Mouse (Mus musculus) embryonic facial prominence, embryonic 11.5 days (tissue): ENCODE measurements at regions not wholly inside any gene's neighbourhood (a gene's known extent, or its start where the extent isn't known, plus 50 kb on each side); places are given as distances from the start of the nearest gene placed in this dataset.

ENCODE experiments used
- ATAC-seq: fragments of 200-750 bp; cut with Nextera tagmentation; replicated peaks from 2 replicates; pipeline ENCODE4 v1.8.0; 2017; ENCODE audit warnings: low read depth; ENCODE audit not compliant: insufficient number of reproducible peaks, low FRiP score, low TSS enrichment
- DNase-seq: peaks from one replicate; pipeline ENCODE4 v3.0.0-alpha.2; 2015; ENCODE audit warnings: low spot score
- H3K27ac ChIP-seq: fragments of 300-500 bp; sonication (generic); replicated peaks from 2 replicates; pipeline ENCODE4 v1.5.1; 2014; ENCODE audit warnings: mild to moderate bottlenecking, low read depth, low read length, control low read depth
- H3K27me3 ChIP-seq: fragments of 300-500 bp; sonication (generic); 2 replicates; pipeline ENCODE4 v1.6.1; 2014; ENCODE audit warnings: mild to moderate bottlenecking, low read length, moderate library complexity, mixed read lengths; ENCODE audit not compliant: control insufficient read depth, insufficient read depth
- H3K36me3 ChIP-seq: fragments of 300-500 bp; sonication (generic); replicated peaks from 2 replicates; pipeline ENCODE4 v1.6.1; 2014; ENCODE audit warnings: low read depth, mild to moderate bottlenecking, low read length, moderate library complexity, mixed read lengths; ENCODE audit not compliant: control insufficient read depth, insufficient read depth
- H3K4me1 ChIP-seq: fragments of 300-500 bp; sonication (generic); 2 replicates; pipeline ENCODE4 v1.6.1; 2014; ENCODE audit warnings: low read length, mixed read lengths; ENCODE audit not compliant: control insufficient read depth, insufficient read depth
- H3K4me2 ChIP-seq: fragments of 300-500 bp; sonication (generic); 2 replicates; pipeline ENCODE4 v1.6.1; 2014; ENCODE audit warnings: low read depth, mild to moderate bottlenecking, control low read depth, low read length, moderate library complexity
- H3K4me3 ChIP-seq: fragments of 300-500 bp; sonication (generic); 2 replicates; pipeline ENCODE4 v1.5.1; 2014; ENCODE audit warnings: low read depth, low read length, control low read depth
- H3K9ac ChIP-seq: fragments of 300-500 bp; sonication (generic); replicated peaks from 2 replicates; pipeline ENCODE4 v1.6.1; 2014; ENCODE audit warnings: mild to moderate bottlenecking, control low read depth, low read length
- H3K9me3 ChIP-seq: fragments of 300-500 bp; sonication (generic); replicated peaks from 2 replicates; pipeline ENCODE4 v1.6.1; 2016; ENCODE audit warnings: mild to moderate bottlenecking, low read length, inconsistent platforms, mixed read lengths; ENCODE audit not compliant: control insufficient read depth
- WGBS: fragments of 180-500 bp; shearing (Covaris S2); extraction: QIAGEN DNeasy Blood & Tissue Kit; methylation state at CpG from one replicate; pipeline ENCODE4 v1.1.7; 2014; 5-methylcytosine and 5-hydroxymethylcytosine counted together

GRCm38 (mm10) chr15:59205544-59205943 lies 316.4 kb downstream of the Gm49356 start:
- Histone ChIP-seq H3K36me3 (no peaks in the 10 kb centered on the region), H3K27ac (no peak overlapping the region), H3K4me1 (no peaks in the 10 kb centered on the region), H3K9me3 (no peaks in the 10 kb centered on the region), H3K27me3 (no peaks in the 10 kb centered on the region), H3K4me2 (no peak overlapping the region), H3K9ac (no peak overlapping the region), H3K4me3 (no peak overlapping the region)
- no peak for ATAC-seq
- WGBS: 76% methylated on average over 7 of the region's 7 CpGs
- no peak for DNase-seq

DNA sequence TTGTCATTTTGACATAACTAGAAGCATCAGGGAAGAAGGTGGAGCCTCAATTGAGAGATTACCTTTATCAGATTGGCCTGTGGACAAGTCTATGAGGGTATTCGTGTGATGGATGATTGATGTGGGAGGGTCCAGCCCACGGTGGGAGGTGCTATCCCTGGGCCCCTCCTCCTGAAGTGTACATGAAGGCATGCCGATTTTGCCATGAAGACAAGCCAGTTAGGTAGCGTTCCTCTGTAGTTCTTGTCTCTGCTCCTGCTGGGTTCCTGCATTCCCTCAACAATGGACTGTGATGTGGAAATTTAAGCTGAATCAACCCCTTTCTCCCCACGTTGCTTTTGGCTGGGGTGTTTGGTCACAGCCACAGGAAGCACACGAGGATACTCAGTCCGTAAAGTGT lies 317.5 kb downstream of the Gm49356 start:
- ATAC-seq (no peak), DNase-seq (no peak)
- H3K4me2 ChIP-seq: no peak overlapping the region
- H3K36me3 ChIP-seq: no peaks in the 10 kb centered on the region
- 78% methylated on average over 7 of the region's 7 CpGs for WGBS
- H3K27me3 ChIP-seq: no peaks in the 10 kb centered on the region
- H3K9ac ChIP-seq: no peak overlapping the region
- H3K9me3 ChIP-seq: no peaks in the 10 kb centered on the region
- no peaks in the 10 kb centered on the region for H3K4me1 ChIP-seq
- H3K4me3 ChIP-seq: no peak overlapping the region
- H3K27ac ChIP-seq: no peak overlapping the region

GRCm38 (mm10) chr15:59207976-59208375 lies 318.9 kb downstream of the Gm49356 start:
- Histone ChIP-seq H3K36me3 (no peaks in the 10 kb centered on the region), H3K4me3 (no peak overlapping the region), H3K27me3 (no peaks in the 10 kb centered on the region), H3K4me2 (no peak overlapping the region), H3K9me3 (no peaks in the 10 kb centered on the region), H3K4me1 (no peaks in the 10 kb centered on the region), H3K9ac (no peak overlapping the region), H3K27ac (no peak overlapping the region)
- WGBS: 77% methylated on average over 4 of the region's 4 CpGs
- DNase-seq (no peak), ATAC-seq (no peak)

DNA sequence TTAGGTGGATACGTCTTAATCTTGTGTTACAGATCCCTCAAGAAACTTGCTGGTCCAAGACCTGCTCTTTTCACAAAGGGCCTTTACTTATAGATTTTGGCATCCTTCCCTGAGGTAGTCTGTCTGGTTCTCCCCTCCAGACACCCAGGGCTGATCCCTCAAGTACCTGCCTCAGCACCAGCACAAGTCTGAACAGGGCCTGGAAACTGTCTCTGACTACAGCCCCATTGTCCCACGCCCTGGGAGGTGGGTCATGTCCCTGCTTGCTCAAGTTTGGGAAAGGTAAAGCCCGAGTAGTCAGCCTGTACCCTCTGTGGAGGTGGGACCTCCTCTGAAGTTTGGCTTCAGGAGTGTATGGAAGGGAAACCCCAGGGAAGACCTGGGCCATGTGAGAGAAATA lies 323.3 kb downstream of the Gm49356 start:
- Histone ChIP-seq H3K27ac (no peak overlapping the region), H3K27me3 (no peaks in the 10 kb centered on the region), H3K36me3 (no peaks in the 10 kb centered on the region), H3K4me2 (no peak overlapping the region), H3K4me3 (no peak overlapping the region), H3K9ac (no peak overlapping the region), H3K4me1 (no peaks in the 10 kb centered on the region), H3K9me3 (no peaks in the 10 kb centered on the region)
- DNase-seq: no peak
- no peak; the same call in 1 of the 2 replicates for ATAC-seq
- 62% methylated on average over 3 of the region's 3 CpGs for WGBS

DNA sequence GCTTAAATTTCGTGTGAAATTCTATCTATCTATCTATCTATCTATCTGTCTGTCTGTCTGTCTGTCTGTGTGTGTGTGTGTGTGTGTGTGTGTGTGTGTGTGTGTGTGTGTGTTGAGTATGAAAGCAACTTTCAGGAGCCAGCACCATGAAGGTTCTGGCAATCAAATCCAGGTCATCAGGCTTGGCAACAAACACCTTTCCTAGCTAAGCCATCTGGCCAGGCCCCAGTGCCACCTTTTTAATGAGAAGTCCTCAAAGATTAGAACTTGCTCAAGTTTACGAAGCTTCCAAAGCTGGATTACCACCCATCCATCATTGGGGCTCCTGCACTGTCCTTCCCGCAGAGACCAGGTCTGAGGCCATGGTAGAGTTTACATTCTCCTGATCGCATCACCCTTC lies 325.0 kb downstream of the Gm49356 start:
- H3K9ac ChIP-seq: no peak overlapping the region

DNA sequence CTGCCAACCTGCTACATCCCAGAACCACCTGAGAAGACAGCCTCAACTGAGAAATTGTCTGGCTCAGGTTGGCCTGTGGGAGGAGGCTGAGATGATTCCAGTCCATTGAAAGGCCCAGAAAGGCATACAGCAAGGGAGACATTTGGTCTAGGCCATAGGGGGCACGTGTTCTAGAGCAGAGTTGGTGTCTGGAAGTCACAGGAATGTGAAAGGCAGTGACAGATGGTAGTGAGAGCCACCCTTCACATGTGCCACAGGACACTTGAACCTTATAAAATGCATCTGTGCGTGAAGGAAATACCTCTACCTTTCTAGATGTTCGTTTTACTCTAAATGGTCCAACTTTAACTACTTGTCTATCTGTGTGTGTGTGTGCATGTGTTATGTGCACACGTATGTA lies 326.1 kb downstream of the Gm49356 start:
- no peaks in the 10 kb centered on the region for H3K4me1 ChIP-seq
- no peak overlapping the region for H3K4me2 ChIP-seq
- H3K9me3 ChIP-seq: no peaks in the 10 kb centered on the region
- H3K27me3 ChIP-seq: no peaks in the 10 kb centered on the region
- no peak overlapping the region for H3K9ac ChIP-seq
- ATAC-seq (no peak), DNase-seq (no peak)
- no peak overlapping the region for H3K4me3 ChIP-seq
- H3K36me3 ChIP-seq: no peaks in the 10 kb centered on the region
- 83% methylated on average over 4 of the region's 4 CpGs for WGBS
- H3K27ac ChIP-seq: no peak overlapping the region

More for the DNA sequence above, 325.0 kb downstream of the Gm49356 start:
- Histone ChIP-seq H3K4me1 (no peaks in the 10 kb centered on the region), H3K27me3 (no peaks in the 10 kb centered on the region), H3K4me3 (no peak overlapping the region), H3K9me3 (no peaks in the 10 kb centered on the region), H3K36me3 (no peaks in the 10 kb centered on the region), H3K4me2 (no peak overlapping the region), H3K27ac (no peak overlapping the region)
- no peak for ATAC-seq
- 83% methylated on average over 4 of the region's 4 CpGs for WGBS
- DNase-seq: no peak

DNA sequence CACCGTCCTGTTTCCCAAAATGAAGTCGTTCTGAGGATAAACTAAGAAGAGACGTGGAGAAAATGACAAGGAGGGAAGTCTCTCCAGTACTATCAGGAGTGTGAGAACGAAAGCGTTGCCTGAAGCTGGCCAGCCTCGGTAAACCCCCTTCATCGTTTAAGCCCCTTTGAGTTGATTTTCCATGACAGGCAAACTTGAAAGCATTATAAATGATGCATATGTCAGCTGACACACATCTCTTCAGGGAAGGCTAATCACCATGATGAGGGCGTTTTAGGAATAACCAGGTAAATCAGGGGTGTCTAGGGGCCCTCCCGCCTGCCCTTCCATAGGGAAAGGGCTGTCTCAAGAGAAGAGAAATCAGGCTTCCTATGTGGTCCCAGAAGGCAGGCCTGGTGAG lies 328.4 kb downstream of the Gm49356 start:
- H3K4me3 ChIP-seq: no peak overlapping the region
- H3K9me3 ChIP-seq: no peaks in the 10 kb centered on the region
- H3K36me3 ChIP-seq: no peaks in the 10 kb centered on the region
- H3K4me1 ChIP-seq: no peaks in the 10 kb centered on the region
- WGBS: 79% methylated on average over 9 of the region's 9 CpGs
- no peaks in the 10 kb centered on the region for H3K27me3 ChIP-seq
- ATAC-seq: no peak
- no peak for DNase-seq
- H3K4me2 ChIP-seq: no peak overlapping the region
- no peak overlapping the region for H3K27ac ChIP-seq
- no peak overlapping the region for H3K9ac ChIP-seq

DNA sequence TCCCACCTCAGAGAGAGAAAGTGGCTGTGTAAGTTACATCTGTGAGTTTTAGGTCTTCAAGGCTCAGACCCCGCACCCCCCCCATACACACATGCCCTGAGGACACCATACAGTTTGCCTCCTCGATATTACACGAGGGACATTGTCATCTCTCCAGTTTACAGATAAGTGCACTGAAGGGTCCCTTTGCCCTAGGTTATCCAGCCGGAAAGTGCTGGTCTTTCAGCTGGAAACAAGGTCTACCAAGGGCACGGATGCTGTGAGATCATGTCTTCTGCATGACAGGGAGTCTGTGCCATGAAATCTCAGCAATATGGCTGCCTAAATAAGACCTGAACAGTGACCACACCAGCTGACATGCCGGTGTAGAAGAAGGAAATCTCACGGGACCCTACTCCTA lies 329.8 kb downstream of the Gm49356 start:
- no peaks in the 10 kb centered on the region for H3K9me3 ChIP-seq
- WGBS: 80% methylated on average over 7 of the region's 7 CpGs
- no peaks in the 10 kb centered on the region for H3K4me1 ChIP-seq
- H3K27ac ChIP-seq: no peak overlapping the region
- H3K9ac ChIP-seq: no peak overlapping the region
- no peak overlapping the region for H3K4me3 ChIP-seq
- ATAC-seq (no peak), DNase-seq (no peak)
- no peaks in the 10 kb centered on the region for H3K36me3 ChIP-seq
- no peaks in the 10 kb centered on the region for H3K27me3 ChIP-seq
- no peak overlapping the region for H3K4me2 ChIP-seq
